Mouse (Mus musculus) yolk sac, embryonic 10.5 days (tissue): ENCODE measurements around the gene Eva1a.

Experiments used
- DNase-seq: peaks from one replicate; pipeline ENCODE4 v3.0.0-alpha.2; 2017; ENCODE audit warnings: low spot score

Gene Eva1a

DNA sequence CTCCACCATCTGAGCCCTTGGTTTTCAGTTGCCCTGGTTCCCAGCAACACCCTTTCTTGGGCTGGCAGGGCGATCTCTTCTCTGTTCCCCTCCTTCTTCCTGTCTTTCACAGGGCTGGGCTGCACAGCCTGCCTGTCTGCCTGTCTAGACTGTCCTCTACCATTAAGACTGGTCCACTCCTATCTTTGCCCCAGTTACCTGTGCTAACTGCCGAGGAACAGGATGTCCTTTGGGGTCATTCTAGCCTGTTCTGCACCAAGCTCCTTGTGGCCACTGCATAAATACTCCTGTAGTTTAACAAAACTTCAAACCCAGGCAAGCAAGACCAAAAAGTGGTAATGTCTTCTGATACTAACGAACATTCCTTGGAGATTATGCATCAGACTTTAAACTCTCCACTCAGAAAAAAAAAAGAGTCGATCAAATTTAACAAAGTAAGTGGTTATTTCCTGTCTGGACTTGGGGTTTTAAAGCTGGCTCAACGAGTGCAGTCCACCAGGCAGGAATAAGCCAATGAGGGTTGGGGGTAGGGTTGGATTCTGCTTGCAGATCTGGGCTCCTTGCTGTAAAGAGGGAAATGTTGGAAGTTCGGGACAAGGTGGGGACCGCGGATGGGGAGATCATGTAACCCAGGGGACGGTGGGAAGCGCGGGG, at the start of gene Eva1a:
Gene Eva1a (plus strand): TSS at position 210 of the 654 bp plus-strand sequence.
- no peak for DNase-seq

GRCm38 (mm10) chr6:82012392-82012791, 28.5 kb upstream of the Eva1a start:
- DNase-seq = peak; percentile 14

DNA sequence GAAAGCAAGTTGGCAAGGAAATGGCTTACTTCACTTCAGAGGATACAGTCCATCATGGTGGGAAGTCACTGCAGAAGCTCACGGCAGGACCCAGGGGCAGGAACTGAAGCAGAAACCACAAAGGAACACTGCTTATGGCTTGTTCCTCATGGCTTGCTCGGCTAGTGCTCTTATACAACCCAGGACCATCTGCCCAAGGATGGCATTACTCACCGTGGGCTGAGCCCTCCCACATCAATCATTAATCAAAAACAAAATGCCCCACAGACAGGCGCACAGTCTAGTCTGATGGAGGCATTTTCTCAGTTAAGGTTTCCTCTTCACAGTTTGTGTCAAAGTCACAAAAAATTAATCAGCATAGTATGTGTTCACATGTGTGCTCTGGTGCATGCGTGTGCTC, 19.8 kb upstream of the Eva1a start:
- DNase-seq = no peak

DNA sequence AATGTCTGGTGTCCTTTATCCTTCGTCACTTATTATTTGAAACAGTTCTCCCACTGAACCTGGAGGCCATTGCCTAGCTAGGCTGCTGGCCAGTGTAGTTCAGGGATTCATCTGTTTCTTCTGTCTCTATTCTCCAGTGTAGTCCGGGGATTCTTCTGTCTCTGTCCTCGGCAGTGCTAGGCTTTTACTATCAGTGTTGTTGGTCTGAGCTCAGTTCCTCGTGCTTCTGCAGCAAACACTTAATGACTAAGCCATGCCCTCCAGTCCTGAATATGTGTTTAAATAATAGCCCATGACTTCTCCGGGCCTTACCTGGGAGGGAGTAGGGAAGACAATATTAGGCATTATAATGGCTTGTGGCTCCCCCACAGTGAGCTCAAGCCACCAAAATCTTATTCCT, 19.3 kb upstream of the Eva1a start:
- no peak for DNase-seq

- DNase-seq = peak; percentile 79
Measured at GRCm38 (mm10) chr6:82029611-82030510, 11.0 kb upstream of the Eva1a start.

GRCm38 (mm10) chr6:82030511-82030884, 10.3 kb upstream of the Eva1a start:
- DNase-seq = peak; percentile 29

DNA sequence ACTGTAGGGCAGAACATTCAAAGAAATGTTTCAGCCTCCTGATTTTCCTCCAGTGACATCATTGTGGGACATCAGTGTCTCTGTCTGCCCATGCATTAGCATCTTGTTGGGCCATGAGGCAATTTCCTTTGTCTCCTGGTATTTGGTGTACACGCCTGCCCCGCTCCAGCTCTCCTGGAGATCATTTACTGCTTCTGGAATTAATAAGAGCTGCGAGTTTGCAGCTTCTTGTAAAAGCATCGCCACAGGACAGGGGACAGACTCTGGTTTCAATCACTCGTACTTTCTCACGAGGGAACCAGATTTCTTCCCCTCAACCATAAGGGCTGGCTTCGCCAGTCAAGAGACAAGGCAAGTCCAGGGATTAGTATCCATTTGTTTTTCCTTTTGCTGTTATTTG, 3.6 kb upstream of the Eva1a start:
- DNase-seq = no peak

DNA sequence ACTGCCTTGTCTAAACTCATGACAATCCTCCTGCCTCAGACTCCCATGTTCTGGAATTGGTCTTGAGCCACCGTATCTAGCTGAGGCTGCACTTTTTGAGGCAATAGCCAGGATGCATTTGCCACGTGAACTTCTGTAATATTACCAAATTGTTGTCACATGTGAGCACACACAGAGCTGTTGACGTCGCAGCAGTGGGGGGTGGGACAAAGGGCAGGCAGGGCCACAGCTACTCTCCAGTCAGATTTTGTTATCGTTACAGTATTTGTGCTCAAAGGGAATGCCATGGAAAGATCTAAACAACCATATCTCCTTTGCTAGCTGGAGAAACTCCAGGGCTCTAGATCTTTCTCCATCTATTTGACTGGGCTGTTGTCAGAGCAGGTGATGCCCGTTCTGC, 1.6 kb upstream of the Eva1a start:
- DNase-seq = no peak

DNA sequence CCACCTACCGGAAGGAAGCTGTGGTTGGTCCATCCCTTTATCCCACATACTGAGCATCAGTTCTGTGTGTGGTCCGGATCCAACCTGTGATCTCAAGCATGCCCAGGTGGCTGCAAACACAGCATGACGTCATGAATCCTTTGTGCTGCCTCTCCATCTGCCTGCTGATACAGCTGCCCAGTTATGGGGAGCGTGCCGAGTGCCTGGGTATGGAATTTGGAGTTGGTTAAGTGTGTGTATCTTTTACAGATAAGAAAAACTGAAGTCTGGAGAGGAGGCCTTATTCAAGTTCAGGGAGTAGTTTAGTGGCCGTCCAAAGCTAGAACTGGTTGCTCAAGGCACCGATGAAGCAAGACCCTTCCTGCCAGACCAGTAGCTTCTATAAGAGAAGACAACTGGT, 875 bp upstream of the Eva1a start:
- no peak for DNase-seq

GRCm38 (mm10) chr6:82041488-82042295, 849 bp downstream of the Eva1a start:
- DNase-seq = no peak

DNA sequence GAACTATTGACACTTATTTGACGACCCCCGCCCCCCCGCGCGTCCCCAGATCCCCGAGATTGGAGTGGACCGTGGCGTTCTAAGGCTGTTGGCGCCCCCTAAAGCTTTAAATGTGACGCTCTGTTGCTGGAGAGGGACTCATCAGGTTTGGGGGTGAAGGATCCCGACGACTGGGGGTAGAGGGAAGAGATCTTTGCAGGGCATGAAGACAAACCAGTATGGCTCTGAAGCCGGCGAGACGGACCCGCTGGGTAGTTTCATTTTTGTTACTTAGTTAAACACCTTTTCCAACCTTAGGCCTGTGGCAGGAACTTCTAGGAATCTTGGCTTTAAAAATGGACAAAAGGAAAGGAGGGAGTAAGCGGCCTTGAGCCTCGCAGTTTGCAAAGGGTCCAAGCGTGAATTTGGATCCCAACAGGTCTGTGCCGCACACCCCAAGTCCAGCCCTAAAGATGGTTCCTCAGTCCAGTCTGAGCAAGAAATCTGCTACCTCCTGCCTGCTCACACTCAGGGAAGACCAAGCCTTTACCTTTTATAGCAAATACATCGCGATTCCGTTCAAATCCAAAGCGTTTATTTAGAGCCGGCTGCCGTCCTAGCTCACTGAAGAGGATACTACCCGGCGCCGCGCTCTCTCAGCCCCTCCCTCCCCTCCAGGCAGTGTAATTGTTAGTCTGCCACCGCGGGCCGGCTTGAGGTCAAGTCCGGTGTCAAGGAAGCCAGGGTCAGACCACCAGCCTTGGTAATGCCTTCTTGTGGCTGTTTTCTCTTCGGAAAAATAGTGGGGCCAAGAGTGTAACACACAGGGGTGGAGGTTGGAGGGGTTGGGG, 1.7 kb downstream of the Eva1a start:
- peak; percentile 53 for DNase-seq

DNA sequence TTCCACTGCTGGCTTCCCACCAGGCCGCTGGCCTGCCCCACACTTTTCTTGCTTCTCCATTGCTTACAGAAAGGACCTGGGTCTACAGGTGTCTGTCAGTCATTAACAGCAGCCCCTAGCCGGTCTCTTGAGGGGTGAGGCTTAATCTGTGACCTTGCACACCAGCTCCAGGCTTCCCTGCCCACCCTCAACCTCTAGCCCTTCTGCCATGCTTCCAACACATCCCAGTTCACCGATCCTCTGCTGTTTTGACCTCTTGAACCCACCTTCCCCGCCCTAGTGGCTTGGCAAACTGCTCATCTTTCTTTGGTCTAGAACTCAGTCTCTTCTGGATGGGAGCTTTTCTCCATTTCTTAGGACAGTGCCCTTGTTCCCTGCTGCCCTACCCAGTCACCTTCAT, 2.8 kb downstream of the Eva1a start:
- DNase-seq = no peak

DNA sequence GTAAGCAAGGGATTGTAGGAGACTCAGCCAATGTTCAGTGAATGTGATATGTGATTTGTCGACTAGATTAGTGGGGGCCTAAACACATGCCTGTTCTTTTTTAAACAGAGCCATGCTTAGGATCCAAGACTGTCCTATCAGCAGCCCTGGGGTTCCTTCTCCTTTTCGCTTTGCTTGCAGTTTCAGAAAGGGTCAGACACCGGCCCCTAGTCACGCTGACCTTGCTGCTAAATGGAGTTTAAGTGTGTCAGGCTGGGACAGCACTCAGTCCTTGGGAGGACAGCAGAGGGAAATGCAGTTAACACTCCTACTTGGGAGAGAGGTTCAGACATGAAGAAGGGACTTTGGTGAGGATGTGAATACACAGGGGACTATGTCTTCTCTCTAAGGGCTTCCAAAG, 3.7 kb downstream of the Eva1a start:
- DNase-seq = no peak

DNA sequence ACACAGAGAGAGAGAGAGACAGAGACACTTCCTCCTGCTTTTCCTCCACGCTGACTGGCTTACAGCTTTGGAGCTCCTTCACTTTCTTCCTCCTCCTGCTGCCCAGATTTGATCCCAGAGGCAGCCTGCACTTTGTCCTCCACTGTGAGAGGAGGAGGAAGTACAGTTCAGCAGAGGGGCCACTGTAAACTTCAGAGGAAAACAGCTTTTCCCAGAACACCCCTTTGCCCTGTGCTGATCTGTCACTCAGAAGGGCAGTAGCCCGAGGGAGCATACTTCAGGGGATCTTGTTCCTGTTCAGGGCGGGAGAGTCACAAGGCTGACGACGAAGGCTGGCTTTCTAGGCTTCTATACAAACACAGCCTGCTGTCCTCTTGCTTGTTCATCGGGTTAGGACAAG, 7.1 kb downstream of the Eva1a start:
- DNase-seq = peak; percentile 23

DNA sequence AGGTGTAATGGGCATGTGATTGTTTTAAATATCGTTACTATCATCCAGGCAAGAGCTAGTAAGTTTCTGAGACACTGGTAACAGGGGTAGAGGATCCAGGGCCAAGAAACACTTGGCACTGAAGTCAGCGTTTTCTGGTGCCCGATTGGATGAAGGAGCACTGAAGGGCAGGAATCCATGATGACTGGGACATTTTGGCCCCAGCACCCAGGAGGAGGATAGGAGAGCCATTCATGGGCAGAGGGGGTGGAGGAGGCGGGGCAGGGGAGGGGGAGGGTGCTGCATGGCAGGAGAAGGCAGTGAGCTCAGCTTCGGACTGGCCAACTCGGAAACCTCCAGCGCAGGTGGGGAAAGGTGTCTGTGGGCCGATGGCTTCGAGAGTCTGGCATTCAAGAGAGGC, 9.4 kb downstream of the Eva1a start:
- no peak for DNase-seq

- DNase-seq = no peak
Measured at GRCm38 (mm10) chr6:82051569-82051968, 10.7 kb downstream of the Eva1a start.

DNA sequence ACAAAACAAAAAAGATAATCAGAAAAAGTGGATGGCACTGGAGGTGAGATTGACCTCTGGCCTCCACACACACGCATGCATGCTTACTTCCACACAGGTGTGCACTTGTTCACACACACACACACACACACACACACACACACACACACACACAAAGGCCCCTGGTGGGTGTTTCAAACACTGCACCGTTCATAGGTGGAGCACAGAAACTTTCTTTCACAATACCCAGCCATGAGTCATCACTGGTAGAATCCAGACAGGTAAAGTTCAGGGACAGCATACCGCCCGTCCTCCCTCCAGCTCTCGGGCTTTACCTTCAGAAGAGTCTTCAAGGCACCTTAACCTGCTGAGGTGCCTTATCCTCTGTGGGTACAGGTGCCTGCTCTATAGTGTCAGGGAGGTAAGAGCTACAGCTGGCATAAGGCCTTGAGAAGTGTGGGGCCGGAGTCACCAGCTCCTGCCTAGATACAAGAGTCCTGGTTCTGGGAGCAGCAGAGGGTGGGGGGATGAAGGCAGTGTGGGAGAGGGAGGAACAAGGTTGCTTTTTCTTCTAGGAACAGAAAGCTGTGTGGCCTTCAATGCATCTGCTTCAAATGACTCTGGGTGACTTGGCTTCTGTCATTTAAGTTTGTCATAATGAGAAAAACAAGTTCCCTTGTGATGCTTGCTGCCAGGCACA, 11.3 kb downstream of the Eva1a start:
- peak; percentile 38 for DNase-seq

GRCm38 (mm10) chr6:82052726-82053118, 11.9 kb downstream of the Eva1a start:
- no peak for DNase-seq

DNA sequence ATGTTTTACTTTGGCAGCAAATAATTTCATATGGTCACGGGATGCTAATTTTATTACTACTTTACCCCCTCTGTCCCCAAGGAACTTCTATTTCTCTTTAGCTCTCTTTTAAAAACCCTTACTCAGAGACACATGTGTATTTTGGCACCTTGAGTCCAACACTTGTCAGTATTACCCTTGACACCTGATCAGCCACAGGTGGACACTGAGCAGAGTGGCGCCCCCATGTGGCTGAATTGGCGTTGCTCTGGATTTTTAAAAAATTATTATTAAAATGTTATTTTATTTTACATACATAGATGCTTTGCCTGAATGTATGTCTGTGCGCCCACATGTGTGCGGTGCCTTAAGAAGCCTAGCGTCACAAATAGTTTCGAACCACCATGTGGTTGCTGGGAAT, 14.0 kb downstream of the Eva1a start:
- no peak for DNase-seq

- no peak for DNase-seq
Measured at GRCm38 (mm10) chr6:82059896-82060295, 19.1 kb downstream of the Eva1a start.

DNA sequence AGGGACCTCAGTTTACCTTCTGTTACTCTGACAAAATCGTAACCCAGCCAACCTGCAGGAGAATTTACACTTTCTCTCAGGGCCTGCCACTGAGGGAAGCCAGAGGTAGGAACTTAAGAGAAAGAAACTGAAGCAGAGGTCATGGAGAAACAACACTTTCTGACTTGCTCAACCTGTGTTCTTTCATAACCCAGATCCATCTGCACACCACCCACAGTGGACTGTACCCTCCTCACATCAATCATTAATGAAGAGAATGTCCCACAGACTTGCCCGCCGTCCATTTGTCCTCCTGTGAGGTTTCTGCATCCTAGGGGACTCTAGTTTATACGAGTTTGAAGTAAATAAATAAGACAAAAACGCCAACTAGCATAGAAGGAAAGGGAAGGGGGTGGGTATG, 24.4 kb downstream of the Eva1a start:
- DNase-seq = peak; percentile 36
